Mouse (Mus musculus): ENCODE data around the gene Sox5. TPM values are rescaled to one million over a fixed set of nuclear protein-coding genes. Genes with fewer than 3 reads are reported as not detected.

Sox5 gene
- total RNA-seq, 2 experiments from 2014 or later: 46.4 to 57.5 TPM

- intact Hi-C loops (cut with DNase I): no loop called here
- no peak for DNase-seq (ENCODE audit: low spot score in 2 of 2)
Observed at GRCm38 (mm10) chr6:144320327-144320726, 461.4 kb downstream of the Sox5 start.

GRCm38 (mm10) chr6:144319717-144320116, 462.1 kb downstream of the Sox5 start:
- intact Hi-C loops (cut with DNase I): no loop called here
- DNase-seq (ENCODE audit: low spot score in 2 of 2): no peak

- intact Hi-C loops (cut with DNase I): no loop called here
- DNase-seq (ENCODE audit: low spot score in 2 of 2): no peak
Observed at GRCm38 (mm10) chr6:144312781-144313754, 468.7 kb downstream of the Sox5 start.

- intact Hi-C loops (cut with DNase I): no loop called here
- no peak for DNase-seq (ENCODE audit: low spot score in 2 of 2)
Observed at GRCm38 (mm10) chr6:144312282-144312780, 469.4 kb downstream of the Sox5 start.

GRCm38 (mm10) chr6:144311754-144312153, 470.0 kb downstream of the Sox5 start:
- DNase-seq (ENCODE audit: low spot score in 2 of 2): no peak
- intact Hi-C loops (cut with DNase I): no loop called here

- no peak for DNase-seq (ENCODE audit: low spot score in 2 of 2)
- intact Hi-C loops (cut with DNase I): no loop called here
Observed at GRCm38 (mm10) chr6:144309171-144309570, 472.6 kb downstream of the Sox5 start.

GRCm38 (mm10) chr6:144307551-144308149, 474.1 kb downstream of the Sox5 start:
- DNase-seq (ENCODE audit: low spot score in 2 of 2): peak in 1 of 2 experiments; percentile 5
- intact Hi-C loops (cut with DNase I): no loop called here

- intact Hi-C loops (cut with DNase I): no loop called here
- no peak for DNase-seq (ENCODE audit: low spot score in 2 of 2)
Observed at GRCm38 (mm10) chr6:144302823-144303222, 479.0 kb downstream of the Sox5 start.

GRCm38 (mm10) chr6:144301082-144301481, 480.7 kb downstream of the Sox5 start:
- intact Hi-C loops (cut with DNase I): no loop called here

GRCm38 (mm10) chr6:144299503-144299858, 482.3 kb downstream of the Sox5 start:
- no peak for DNase-seq (ENCODE audit: low spot score in 2 of 2)
- intact Hi-C loops (cut with DNase I): no loop called here

More at GRCm38 (mm10) chr6:144301082-144301481, 480.7 kb downstream of the Sox5 start:
- no peak for DNase-seq (ENCODE audit: low spot score in 2 of 2)

GRCm38 (mm10) chr6:144298641-144299502, 482.9 kb downstream of the Sox5 start:
- DNase-seq (ENCODE audit: low spot score in 2 of 2): peak in 1 of 2 experiments; percentile 15
- intact Hi-C loops (cut with DNase I): no loop called here

GRCm38 (mm10) chr6:144297846-144298245, 483.9 kb downstream of the Sox5 start:
- intact Hi-C loops (cut with DNase I): no loop called here
- DNase-seq (ENCODE audit: low spot score in 2 of 2): no peak

- DNase-seq (ENCODE audit: low spot score in 2 of 2): no peak
- intact Hi-C loops (cut with DNase I): no loop called here
Observed at GRCm38 (mm10) chr6:144297131-144297530, 484.6 kb downstream of the Sox5 start.

- intact Hi-C loops (cut with DNase I): no loop called here
Observed at GRCm38 (mm10) chr6:144291526-144291925, 490.3 kb downstream of the Sox5 start.

GRCm38 (mm10) chr6:144286122-144286521, 495.7 kb downstream of the Sox5 start:
- DNase-seq (ENCODE audit: low spot score in 2 of 2): peak in 1 of 2 experiments; percentile 24
- intact Hi-C loops (cut with DNase I): no loop called here

More at GRCm38 (mm10) chr6:144291526-144291925, 490.3 kb downstream of the Sox5 start:
- DNase-seq (ENCODE audit: low spot score in 2 of 2): peak in 1 of 2 experiments; percentile 6

GRCm38 (mm10) chr6:144283191-144283590, 498.6 kb downstream of the Sox5 start:
- intact Hi-C loops (cut with DNase I): no loop called here
- DNase-seq (ENCODE audit: low spot score in 2 of 2): no peak

- DNase-seq (ENCODE audit: low spot score in 2 of 2): peak; percentile 40
- intact Hi-C loops (cut with DNase I): no loop called here
Observed at GRCm38 (mm10) chr6:144282756-144283155, 499.0 kb downstream of the Sox5 start.

- no peak for DNase-seq (ENCODE audit: low spot score in 2 of 2)
- intact Hi-C loops (cut with DNase I): no loop called here
Observed at GRCm38 (mm10) chr6:144281661-144282060, 500.1 kb downstream of the Sox5 start.

- intact Hi-C loops (cut with DNase I): no loop called here
- DNase-seq (ENCODE audit: low spot score in 2 of 2): no peak
Observed at GRCm38 (mm10) chr6:144278505-144279053, 503.2 kb downstream of the Sox5 start.
